Mouse (Mus musculus) stomach, embryonic 15.5 days (tissue): ENCODE measurements around the gene Sod2. TPM values are rescaled to one million over a fixed set of nuclear protein-coding genes. Genes with fewer than 3 reads are reported as not detected.
"Not testable (repeated sequence)": the region's sequence is repeated elsewhere in the genome, so short reads cannot be mapped to it uniquely, and the experiment has no call there.

ENCODE experiments used
- ATAC-seq: fragments of 200-750 bp; cut with Nextera tagmentation; 2 replicates; pipeline ENCODE4 v1.8.0; 2017; ENCODE audit warnings: low read depth, moderate number of reproducible peaks, moderate TSS enrichment; ENCODE audit not compliant: insufficient read depth, low FRiP score
- H3K27ac ChIP-seq: fragments of 300-500 bp; sonication (generic); 2 replicates; pipeline ENCODE4 v1.5.1; 2015; ENCODE audit warnings: mild to moderate bottlenecking, inconsistent platforms
- H3K27me3 ChIP-seq: fragments of 300-500 bp; sonication (generic); replicated peaks from 2 replicates; pipeline ENCODE4 v1.6.1; 2015; ENCODE audit warnings: inconsistent platforms
- H3K36me3 ChIP-seq: fragments of 300-500 bp; sonication (generic); 2 replicates; pipeline ENCODE4 v1.6.1; 2015; ENCODE audit warnings: inconsistent platforms
- H3K4me1 ChIP-seq: fragments of 300-500 bp; sonication (generic); 2 replicates; pipeline ENCODE4 v1.6.1; 2015; ENCODE audit warnings: inconsistent platforms
- H3K4me2 ChIP-seq: fragments of 300-500 bp; sonication (generic); 2 replicates; pipeline ENCODE4 v1.6.1; 2015; ENCODE audit warnings: mild to moderate bottlenecking, inconsistent platforms
- H3K4me3 ChIP-seq: fragments of 300-500 bp; sonication (generic); replicated peaks from 2 replicates; pipeline ENCODE4 v1.5.1; 2015; ENCODE audit warnings: inconsistent platforms
- H3K9ac ChIP-seq: fragments of 300-500 bp; sonication (generic); 2 replicates; pipeline ENCODE4 v1.6.1; 2015; ENCODE audit warnings: inconsistent platforms
- H3K9me3 ChIP-seq: fragments of 300-500 bp; sonication (generic); 2 replicates; pipeline ENCODE4 v1.6.1; 2016; ENCODE audit warnings: inconsistent platforms
- WGBS: fragments of 180-500 bp; shearing (Covaris S2); methylation state at CpG from one replicate; pipeline ENCODE4 v1.1.7; 2015; 5-methylcytosine and 5-hydroxymethylcytosine counted together
- polyA plus RNA-seq: library from polyadenylated mRNA; unstranded; fragments of >200 nt; fragmentation: Nextera tagmentation; extraction: Ambion mirVana; gene quantifications from 2 replicates; pipeline ENCODE4 v1.2.1, GENCODE M21; 2015

The Sod2 gene
- 139 and 140 TPM in 2 replicates for polyA plus RNA-seq

DNA sequence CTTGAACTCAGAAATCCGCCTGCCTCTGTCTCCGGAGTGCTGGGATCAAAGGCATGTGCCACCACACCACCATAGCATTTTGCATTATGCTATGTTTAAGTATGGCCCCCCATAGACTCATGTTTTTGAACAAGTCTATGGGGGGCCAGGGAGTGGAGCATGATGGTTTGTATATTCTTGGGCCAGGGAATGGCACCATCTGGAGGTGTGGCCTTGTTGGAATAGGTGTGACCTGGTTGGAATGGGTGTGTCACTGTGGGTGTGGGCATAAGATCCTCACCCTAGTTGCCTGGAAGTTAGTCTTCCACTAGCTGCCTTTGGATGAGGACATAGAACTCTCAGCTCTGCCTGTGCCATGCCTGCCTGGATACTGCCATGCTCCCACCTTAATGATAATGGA, at the start of gene Sod2:
Sod2 (plus strand) TSS at position 301 of the 400 bp plus-strand sequence.
- ATAC-seq, H3K4me1 ChIP-seq, H3K27me3 ChIP-seq, H3K9me3 ChIP-seq, H3K36me3 ChIP-seq, H3K9ac ChIP-seq: not testable (repeated sequence)
- Histone ChIP-seq H3K27ac (peak within 1 kb of the TSS; percentile 78), H3K4me3 (peak within 1 kb of the TSS; percentile 95), H3K4me2 (peak within 1 kb of the TSS; percentile 73)
- WGBS, result 93% methylated on average over 2 of the region's 2 CpGs

DNA sequence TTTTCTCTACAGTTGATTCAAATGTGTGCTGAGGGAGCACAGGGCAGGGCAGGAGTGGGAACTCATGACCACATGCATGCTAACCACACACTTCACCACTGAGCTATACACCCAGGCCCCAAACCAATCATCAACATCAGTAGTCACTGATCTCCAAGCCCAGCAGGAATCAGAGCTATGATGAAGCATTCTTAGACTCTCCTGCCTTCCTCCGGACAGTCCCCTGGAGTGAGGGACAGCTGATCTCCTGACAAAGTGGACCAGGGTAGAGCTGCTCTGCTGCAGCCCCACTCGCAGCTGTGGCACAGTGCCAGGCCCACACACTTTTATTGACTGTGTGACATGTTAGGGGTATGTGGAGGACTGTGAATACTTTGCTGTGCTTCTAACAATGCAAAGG, 47.3 kb upstream of the Sod2 start:
- H3K9me3 ChIP-seq, H3K9ac ChIP-seq, H3K36me3 ChIP-seq, ATAC-seq, H3K27me3 ChIP-seq, H3K4me1 ChIP-seq, H3K27ac ChIP-seq: not testable (repeated sequence)
- H3K4me2 ChIP-seq, result 0 out of 2 replicates have a peak overlapping the region, but pooled peaks have one; percentile 16
- H3K4me3 ChIP-seq, result 0 out of 2 replicates have a peak overlapping the region, but pooled peaks have one; percentile 12
- 44% methylated on average over 1 of the region's 2 CpGs for WGBS

DNA sequence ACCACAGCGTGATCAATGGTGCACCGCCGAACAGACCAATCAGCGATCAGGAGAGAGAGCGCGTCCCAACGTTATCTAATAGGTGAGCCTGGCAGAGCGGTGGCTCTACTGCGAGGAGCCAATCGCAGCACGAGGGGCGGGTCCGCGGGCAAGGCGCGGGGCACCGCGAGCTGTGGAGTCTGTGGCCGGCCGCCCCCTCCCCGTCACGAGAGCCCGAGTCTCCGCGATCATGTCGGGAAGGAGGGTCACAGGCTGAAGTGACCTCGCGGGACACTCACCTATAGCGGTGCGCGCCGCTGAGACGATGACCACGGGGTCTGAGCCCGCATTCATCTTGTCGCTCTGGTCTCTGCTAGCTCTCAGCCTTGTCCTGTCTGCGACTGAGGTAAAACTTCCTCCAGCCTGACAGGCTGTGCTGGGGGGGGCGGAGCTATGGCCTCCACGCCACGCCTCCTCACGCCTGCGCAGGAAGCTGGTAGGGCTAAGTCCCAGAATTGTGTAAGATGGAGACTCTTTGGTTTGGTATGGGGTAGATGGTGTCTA, 46.2 kb upstream of the Sod2 start, which contains the start of gene Acat2:
Acat2 (minus strand) TSS at position 417 of the 543 bp plus-strand sequence.
- H3K27me3 ChIP-seq, result no peaks in the 10 kb centered on the region
- H3K4me2 ChIP-seq, result peak within 1 kb of the TSS; percentile 86
- peaks cover 6% of the 10 kb centered on the region; the same call in 1 of the 2 replicates for H3K4me1 ChIP-seq
- ATAC-seq, result peak; percentile 98
- under 1% methylated on average over 36 of the region's 42 CpGs for WGBS
- no peaks in the 10 kb centered on the region for H3K9me3 ChIP-seq
- H3K36me3 ChIP-seq, result peaks cover 9% of the 10 kb centered on the region; the same call in 1 of the 2 replicates
- H3K27ac ChIP-seq, result peak within 1 kb of the TSS; percentile 91
- H3K4me3 ChIP-seq, result peak within 1 kb of the TSS; percentile 82
- peak within 1 kb of the TSS; percentile 50; the same call in 1 of the 2 replicates for H3K9ac ChIP-seq

DNA sequence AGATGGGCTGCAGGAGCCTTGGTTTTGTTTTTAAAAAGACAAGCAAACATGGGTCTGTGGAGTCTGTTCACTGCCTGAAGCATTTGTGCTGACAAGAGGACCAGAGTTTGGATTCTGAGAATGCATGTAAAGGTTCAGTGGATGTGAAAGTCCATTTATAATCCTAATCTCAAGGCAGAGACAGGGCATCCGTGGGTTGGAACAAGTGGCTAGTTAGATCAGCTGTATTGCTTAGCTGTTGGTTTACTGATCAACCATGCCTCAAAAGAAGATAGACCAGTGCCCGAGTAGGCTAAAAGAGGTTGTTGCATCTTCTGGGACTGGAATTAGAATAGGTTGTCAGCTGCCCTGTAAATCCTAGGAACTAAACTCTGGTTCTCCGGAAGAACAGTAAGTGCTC, 43.2 kb upstream of the Sod2 start:
- no peak for ATAC-seq
- no peak overlapping the region for H3K27ac ChIP-seq
- 55% methylated on average over 3 of the region's 3 CpGs for WGBS

DNA sequence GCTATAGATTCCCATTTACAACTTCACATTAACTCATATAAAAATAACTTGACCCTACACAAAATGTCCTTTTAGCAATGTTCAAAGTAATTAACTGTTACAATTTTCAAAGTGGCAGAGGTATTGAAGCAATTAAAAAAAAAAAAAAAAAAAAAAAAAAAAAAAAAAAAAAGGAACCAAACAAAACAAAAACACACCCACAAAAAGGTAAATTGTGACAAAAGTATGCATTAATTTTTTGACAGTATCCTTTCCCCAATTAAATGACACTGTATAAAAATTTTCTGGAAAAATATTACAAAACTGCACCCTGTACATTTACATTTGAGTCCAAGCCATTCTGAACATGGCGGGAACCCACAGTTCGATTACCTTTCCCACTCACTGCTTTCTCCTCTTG, 39.5 kb upstream of the Sod2 start:
- Histone ChIP-seq H3K36me3 (peaks cover 20% of the 10 kb centered on the region), H3K27me3 (no peaks in the 10 kb centered on the region), H3K9me3 (no peaks in the 10 kb centered on the region), H3K4me1 (no peaks in the 10 kb centered on the region), H3K9ac (no peak overlapping the region), H3K27ac (no peak overlapping the region), H3K4me2 (no peak overlapping the region), H3K4me3 (no peak overlapping the region)
- ATAC-seq, result no peak
- 96% methylated on average over 2 of the region's 2 CpGs for whole genome bisulfite sequencing

More for the DNA sequence above, 43.2 kb upstream of the Sod2 start:
- H3K9ac ChIP-seq, result no peak overlapping the region
- H3K9me3 ChIP-seq, result no peaks in the 10 kb centered on the region
- H3K4me1 ChIP-seq, result peaks cover 6% of the 10 kb centered on the region; the same call in 1 of the 2 replicates
- H3K4me3 ChIP-seq, result no peak overlapping the region
- peaks cover 14% of the 10 kb centered on the region; the same call in 1 of the 2 replicates for H3K36me3 ChIP-seq
- H3K4me2 ChIP-seq, result no peak overlapping the region
- no peaks in the 10 kb centered on the region for H3K27me3 ChIP-seq

DNA sequence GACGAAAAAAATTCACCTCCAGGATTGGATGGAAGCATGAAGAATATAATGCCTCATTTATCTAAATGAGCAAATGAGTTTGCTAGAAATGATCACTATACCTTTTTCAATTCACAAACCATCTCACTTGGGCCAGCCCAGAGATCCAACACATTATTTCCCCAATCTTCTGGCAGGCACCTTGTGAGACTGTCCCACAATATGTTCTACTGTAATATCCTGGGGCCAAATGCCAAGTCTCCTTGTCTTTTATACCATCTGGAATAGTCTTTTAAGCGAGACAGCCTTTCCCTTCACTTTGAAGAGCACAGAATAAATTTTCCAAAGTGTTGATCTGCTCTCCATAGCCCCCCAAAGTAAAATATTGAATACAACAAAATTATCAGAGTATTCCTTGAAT, 32.8 kb upstream of the Sod2 start:
- 81% methylated on average over 2 of the region's 2 CpGs for WGBS
- H3K27me3 ChIP-seq, result no peaks in the 10 kb centered on the region

DNA sequence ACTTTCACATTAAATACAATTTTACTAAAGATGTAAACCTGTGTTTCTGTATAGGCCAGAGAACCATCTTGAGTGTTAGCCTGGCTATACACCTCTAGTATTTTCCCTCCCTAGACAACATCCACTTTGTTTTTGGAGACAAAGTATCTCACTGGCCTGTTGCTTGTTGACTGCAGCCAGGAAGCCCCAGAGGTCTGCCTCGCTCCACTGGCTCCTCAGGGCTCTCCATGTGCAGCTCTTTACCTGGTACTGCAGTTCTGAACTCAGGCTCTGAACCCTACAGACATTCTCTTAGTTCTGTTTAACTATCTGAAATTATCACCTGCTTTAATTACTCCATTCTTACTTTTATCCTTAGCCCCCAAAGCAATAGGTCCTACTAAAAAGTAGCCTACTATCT, 28.1 kb upstream of the Sod2 start:
- ATAC-seq, result no peak
- Histone ChIP-seq H3K27me3 (no peaks in the 10 kb centered on the region), H3K27ac (no peak overlapping the region), H3K4me1 (no peaks in the 10 kb centered on the region), H3K4me2 (no peak overlapping the region), H3K4me3 (no peak overlapping the region), H3K36me3 (peaks cover 46% of the 10 kb centered on the region), H3K9me3 (no peaks in the 10 kb centered on the region), H3K9ac (no peak overlapping the region)
- WGBS, result 98% methylated on average over 1 of the region's 1 CpGs

More for the DNA sequence above, 32.8 kb upstream of the Sod2 start:
- Histone ChIP-seq H3K4me3 (no peak overlapping the region), H3K4me1 (no peaks in the 10 kb centered on the region), H3K36me3 (peaks cover 32% of the 10 kb centered on the region), H3K4me2 (no peak overlapping the region), H3K9ac (no peak overlapping the region), H3K27ac (no peak overlapping the region), H3K9me3 (no peaks in the 10 kb centered on the region)
- no peak for ATAC-seq

DNA sequence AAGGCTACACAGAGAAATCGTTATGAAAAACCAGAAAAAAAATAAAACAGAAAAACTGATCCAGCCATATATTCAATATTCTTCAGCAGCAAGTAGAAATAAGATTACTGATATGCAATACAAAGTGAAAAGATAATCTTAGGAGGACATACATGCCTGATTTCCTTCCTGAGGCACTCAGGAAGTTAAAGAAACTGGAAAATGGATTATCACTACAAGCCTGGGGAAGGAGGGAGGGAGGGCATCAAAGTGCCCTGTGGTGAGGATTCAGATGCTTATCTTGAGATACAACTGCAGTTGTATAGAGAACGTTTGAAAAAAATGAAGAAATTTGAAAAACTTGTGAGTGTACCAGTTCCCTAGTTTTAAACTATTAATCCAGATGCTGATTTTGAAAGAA, 22.7 kb upstream of the Sod2 start:
- Histone ChIP-seq H3K36me3 (peaks cover 29% of the 10 kb centered on the region), H3K4me3 (no peak overlapping the region), H3K4me1 (no peaks in the 10 kb centered on the region), H3K4me2 (no peak overlapping the region), H3K27me3 (no peaks in the 10 kb centered on the region), H3K9ac (no peak overlapping the region), H3K9me3 (no peaks in the 10 kb centered on the region), H3K27ac (no peak overlapping the region)
- WGBS, result 68% methylated on average over 2 of the region's 2 CpGs
- ATAC-seq, result no peak

DNA sequence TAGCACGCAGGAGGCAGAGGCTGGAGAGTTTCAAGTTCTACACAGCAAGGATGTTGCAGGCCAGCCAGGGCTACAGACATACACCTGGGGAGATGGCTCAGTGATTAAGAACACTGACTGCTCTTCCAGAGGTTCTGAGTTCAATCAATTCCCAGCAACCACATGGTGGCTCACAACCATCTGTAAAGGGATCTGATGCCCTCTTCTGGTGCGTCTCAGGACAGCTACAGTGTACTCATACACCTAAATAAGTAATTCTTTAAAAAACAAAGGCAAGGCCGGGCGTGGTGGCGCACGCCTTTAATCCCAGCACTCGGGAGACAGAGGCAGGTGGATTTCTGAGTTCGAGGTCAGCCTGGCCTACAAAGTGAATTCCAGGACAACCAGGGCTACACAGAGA, 18.6 kb upstream of the Sod2 start:
- H3K27me3 ChIP-seq, H3K4me3 ChIP-seq, H3K9ac ChIP-seq, H3K27ac ChIP-seq, H3K9me3 ChIP-seq, H3K4me1 ChIP-seq, H3K36me3 ChIP-seq, H3K4me2 ChIP-seq, ATAC-seq: not testable (repeated sequence)
- 97% methylated on average over 8 of the region's 8 CpGs for WGBS

DNA sequence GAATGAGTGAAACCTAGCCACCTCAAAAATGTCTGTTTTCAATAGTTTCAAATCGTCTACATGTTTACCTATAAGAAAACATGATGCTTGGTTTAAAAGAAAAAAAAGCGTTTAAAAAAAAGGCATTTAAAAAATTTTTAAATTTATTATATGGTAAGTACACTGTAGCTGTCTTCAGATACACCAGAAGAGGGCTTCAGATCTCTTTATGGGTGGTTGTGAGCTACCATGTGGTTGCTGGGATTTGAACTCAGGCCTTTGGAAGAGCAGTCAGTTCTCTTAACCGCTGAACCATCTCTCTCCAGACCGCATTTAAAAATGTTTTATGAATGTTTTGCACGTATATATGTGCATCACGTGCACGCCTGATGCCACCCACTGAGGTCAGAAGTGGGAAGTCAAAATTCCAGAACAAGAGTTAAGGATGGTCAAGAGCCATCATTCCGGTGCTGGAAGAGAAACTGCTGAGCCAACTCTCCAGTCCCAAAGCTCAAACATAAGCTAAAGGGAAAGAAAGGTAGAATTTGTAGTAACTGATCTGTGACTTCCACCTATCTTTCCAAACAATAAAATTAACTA, 16.0 kb upstream of the Sod2 start:
- no peak for ATAC-seq
- H3K4me3 ChIP-seq, result peak overlapping the region; percentile 100
- H3K9ac ChIP-seq, result peak overlapping the region; percentile 100; the same call in 1 of the 2 replicates
- peak overlapping the region; percentile 73 for H3K4me2 ChIP-seq
- WGBS, result 47% methylated on average over 8 of the region's 8 CpGs
- peaks cover 4% of the 10 kb centered on the region; the same call in 1 of the 2 replicates for H3K4me1 ChIP-seq
- H3K27ac ChIP-seq, result peak overlapping the region; percentile 100; the same call in 1 of the 2 replicates
- no peaks in the 10 kb centered on the region for H3K9me3 ChIP-seq
- no peaks in the 10 kb centered on the region for H3K27me3 ChIP-seq
- peaks cover 4% of the 10 kb centered on the region; the same call in 1 of the 2 replicates for H3K36me3 ChIP-seq

DNA sequence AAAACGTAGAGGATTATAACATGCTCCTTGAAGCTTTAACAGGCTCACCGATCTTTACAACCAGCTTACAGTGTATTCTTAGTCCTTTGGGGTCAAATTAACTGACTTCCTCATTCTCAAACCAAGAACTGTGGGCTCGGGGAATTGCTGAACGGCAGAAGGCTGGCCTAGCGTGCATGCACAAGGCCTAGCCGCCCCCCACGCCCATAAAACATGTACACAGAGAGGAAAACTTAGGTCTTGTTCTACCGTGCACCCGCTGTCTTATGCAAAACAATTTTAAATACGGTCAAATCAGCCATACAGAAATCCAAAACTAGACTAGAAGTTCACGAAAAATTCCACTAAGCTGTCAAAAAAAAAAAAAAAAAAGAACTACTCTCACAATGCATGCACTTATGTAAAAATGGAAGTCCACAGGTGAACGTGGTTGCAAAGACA, 15.4 kb upstream of the Sod2 start:
- H3K27me3 ChIP-seq, result no peaks in the 10 kb centered on the region
- H3K4me1 ChIP-seq, result peaks cover 4% of the 10 kb centered on the region; the same call in 1 of the 2 replicates
- H3K4me3 ChIP-seq, result peak overlapping the region; percentile 100
- no peaks in the 10 kb centered on the region for H3K9me3 ChIP-seq
- 1% methylated on average over 12 of the region's 12 CpGs for WGBS
- peak overlapping the region; percentile 100; the same call in 1 of the 2 replicates for H3K9ac ChIP-seq
- peaks cover 4% of the 10 kb centered on the region; the same call in 1 of the 2 replicates for H3K36me3 ChIP-seq
- peak overlapping the region; percentile 73 for H3K4me2 ChIP-seq
- no peak for ATAC-seq
- H3K27ac ChIP-seq, result peak overlapping the region; percentile 100
